Mouse (Mus musculus) mesoderm, embryonic 11.5 days (tissue): Measurements from ENCODE around the gene Echdc2.

Experiments used
- DNase-seq: peaks from one replicate; pipeline ENCODE4 v3.0.0-alpha.2; 2012; ENCODE audit warnings: low read depth, low spot score

Gene Echdc2

GRCm38 (mm10) chr4:108199236-108199635 is 34.0 kb downstream of the Echdc2 start:
- no peak for DNase-seq

GRCm38 (mm10) chr4:108204629-108205028 is 39.4 kb downstream of the Echdc2 start:
- no peak for DNase-seq

GRCm38 (mm10) chr4:108213023-108213422 is 47.8 kb downstream of the Echdc2 start:
- no peak for DNase-seq

GRCm38 (mm10) chr4:108217332-108218179 is 52.3 kb downstream of the Echdc2 start, which contains the start of gene Zyg11a:
Gene Zyg11a, minus strand, starts transcription at chr4:108218048.
- no peak for DNase-seq

GRCm38 (mm10) chr4:108219019-108219418 is 53.8 kb downstream of the Echdc2 start:
- DNase-seq, result peak; percentile 31

GRCm38 (mm10) chr4:108222507-108222906 is 57.3 kb downstream of the Echdc2 start:
- DNase-seq, result no peak

GRCm38 (mm10) chr4:108225341-108225872 is 60.2 kb downstream of the Echdc2 start:
- DNase-seq, result no peak
